Mouse (Mus musculus): ENCODE measurements around the gene Tsc22d3.

- TF ChIP-seq GATA1 (IDR thresholded peaks at IDR 0.05; ENCODE audit: low read length) (no peak), TAL1 (IDR thresholded peaks at IDR 0.05; ENCODE audit: low read length) (no peak)
Observed at GRCm38 (mm10) chrX:140590142-140590541, 10.3 kb downstream of the Tsc22d3 start.
